Mouse (Mus musculus): ENCODE measurements around the gene Pkd2. TPM values are rescaled to one million over a fixed set of nuclear protein-coding genes. Genes with fewer than 3 reads are reported as not detected.

The Pkd2 gene
- 0.36 and 1.4 TPM in 2 replicates for total RNA-seq (2023)

DNA sequence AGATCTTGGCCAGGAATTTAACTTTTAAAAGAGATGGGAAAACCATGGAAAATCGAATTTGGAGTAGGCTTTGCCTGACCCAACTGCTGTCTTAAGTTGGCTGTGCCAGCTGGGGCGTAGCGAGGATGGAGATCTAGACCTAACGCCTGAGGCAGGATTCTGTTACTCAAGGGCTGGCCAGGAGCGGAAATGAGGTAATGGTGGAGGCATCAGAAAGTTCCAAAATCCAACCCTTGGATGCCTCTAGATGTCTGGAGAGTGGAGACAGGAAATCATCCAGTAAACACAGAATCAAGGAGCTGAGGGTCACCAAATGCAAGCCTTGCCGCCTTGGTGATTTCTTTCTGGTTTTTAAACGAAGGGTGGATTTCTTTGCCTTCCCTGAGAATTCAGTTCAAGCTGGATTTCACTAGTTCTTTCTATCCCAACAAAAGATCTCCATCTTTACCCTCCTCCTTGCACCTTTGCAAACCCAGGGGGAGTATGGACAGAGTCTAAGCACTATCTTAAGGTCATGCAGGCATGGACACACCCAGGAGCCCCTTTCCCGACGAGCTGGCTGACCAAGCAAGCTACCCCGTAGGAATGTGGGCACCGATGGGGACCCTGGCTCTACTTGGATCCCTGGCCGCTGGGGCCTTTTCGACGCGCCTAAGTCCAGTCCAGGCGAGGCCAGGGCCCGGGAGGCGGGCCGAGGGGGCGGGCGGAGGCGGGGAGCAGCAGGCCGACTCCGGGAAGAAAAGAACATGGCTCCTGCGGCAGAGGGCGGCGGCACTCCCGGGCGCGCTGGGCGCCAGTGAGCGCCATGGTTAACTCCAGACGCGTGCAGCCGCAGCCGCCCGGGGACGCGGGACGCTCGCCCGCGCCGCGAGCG, at the start of gene Pkd2:
Pkd2 (plus strand) TSS at position 619 of the 874 bp plus-strand sequence.

DNA sequence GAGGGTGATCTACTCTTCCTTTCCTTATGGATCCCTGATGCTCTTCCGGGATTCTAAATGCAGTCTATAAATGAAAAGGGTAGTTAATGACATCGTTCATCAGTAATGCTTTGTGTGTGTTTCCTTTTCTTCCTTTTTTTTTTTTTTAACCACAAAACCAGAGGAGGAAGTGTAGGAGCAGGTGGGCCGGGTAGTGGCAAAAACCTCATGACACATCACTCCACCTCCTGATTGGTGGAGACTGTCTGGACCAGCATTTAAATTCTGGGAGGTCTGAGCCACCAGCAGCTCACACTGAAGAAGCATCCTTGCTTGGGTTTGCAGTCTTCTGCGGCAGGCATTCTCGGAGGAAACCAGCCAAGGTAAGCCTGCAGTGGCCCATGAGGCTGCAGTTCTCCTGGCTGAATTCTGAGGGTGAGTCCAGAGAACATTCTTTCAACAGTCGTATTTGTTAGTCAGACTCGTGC, 24.4 kb upstream of the Pkd2 start, which contains the start of gene Spp1:
Spp1 (plus strand) TSS at position 284 of the 467 bp plus-strand sequence.

DNA sequence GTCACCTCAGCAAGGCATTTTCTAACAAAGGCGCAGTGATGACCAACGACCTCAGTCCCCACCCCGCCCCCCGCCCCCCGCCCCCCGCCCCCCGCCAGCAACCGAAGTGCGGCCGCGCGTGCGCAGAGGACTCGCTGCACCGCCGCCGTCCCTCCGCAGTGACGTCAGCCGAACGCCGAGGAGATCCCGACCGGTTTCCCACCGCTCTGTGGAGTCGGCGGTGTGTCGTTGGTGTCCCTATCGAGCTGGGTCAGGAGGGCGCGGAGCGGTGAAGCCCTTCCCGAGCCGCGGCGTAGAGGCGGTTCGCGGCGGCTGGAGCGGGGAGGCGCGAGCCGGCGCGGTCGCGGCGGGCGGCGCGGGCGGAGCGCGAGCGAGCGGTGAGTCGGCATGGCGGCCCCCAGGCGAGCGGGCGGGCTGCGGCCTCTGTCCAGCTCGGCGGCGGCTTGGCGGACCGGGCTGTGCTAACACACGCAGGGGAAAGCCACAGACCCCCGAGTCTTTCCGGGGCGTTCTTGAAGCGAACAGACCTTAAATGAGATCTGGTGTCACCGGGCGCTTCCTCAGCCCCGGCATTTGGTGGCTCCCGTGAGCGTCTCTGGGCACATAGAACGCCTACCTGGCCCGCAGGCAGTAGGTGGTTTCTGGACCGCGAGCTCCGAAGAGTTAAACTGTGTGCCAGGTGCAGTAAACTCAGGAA, 49.1 kb downstream of the Pkd2 start, which contains the start of gene BC005561:
BC005561 (plus strand) TSS at position 158 of the 697 bp plus-strand sequence.

Other genes with a start within 250 kb of the Pkd2 start
- 0.75 and 1.4 TPM in 2 replicates for gene Ibsp, start 160.3 kb upstream of the Pkd2 start, total RNA-seq (2023)
- not detected in 2 replicates for gene Mepe, start 134.1 kb upstream of the Pkd2 start, total RNA-seq (2023)
- gene Spp1, start 24.3 kb upstream of the Pkd2 start, total RNA-seq (2023), result 13.8 and 13.9 TPM in 2 replicates
- 2.8 and 4.9 TPM in 2 replicates for gene BC005561, start 48.9 kb downstream of the Pkd2 start, total RNA-seq (2023)

Data from neutrophil, adult 65 days (primary cell).